Mouse (Mus musculus) bone marrow, adult 2 months (tissue): ENCODE results near the gene Asf1b. TPM values are rescaled to one million over a fixed set of nuclear protein-coding genes. Genes with fewer than 3 reads are reported as not detected.

Experiments used
- H3K27ac ChIP-seq: fragments of 200-500 bp; 2 replicates; pipeline ENCODE4 v1.5.1; 2012; ENCODE audit warnings: low read depth, mild to moderate bottlenecking, control low read depth, inconsistent platforms, low read length; ENCODE audit not compliant: control insufficient read depth, poor library complexity, insufficient read depth
- H3K4me1 ChIP-seq: fragments of 200-500 bp; 2 replicates; pipeline ENCODE4 v1.6.1; 2011; ENCODE audit warnings: low read length; ENCODE audit not compliant: control insufficient read depth, insufficient read depth
- H3K4me3 ChIP-seq: fragments of 200-500 bp; replicated peaks from 2 replicates; pipeline ENCODE3; 2011; ENCODE audit warnings: mild to moderate bottlenecking, low read depth, low read length, control low read depth; ENCODE audit not compliant: control insufficient read depth
- CTCF ChIP-seq: fragments of 200-500 bp; IDR thresholded peaks from 2 replicates; pipeline ENCODE4 v1.5.1; 2011; ENCODE audit warnings: low read length, control low read depth; ENCODE audit not compliant: control insufficient read depth, insufficient read depth
- POLR2A ChIP-seq: fragments of 200-500 bp; IDR thresholded peaks from 2 replicates; pipeline ENCODE4 v1.6.1; 2011; ENCODE audit warnings: low read depth, mild to moderate bottlenecking, control low read depth, low read length, borderline replicate concordance; ENCODE audit not compliant: control insufficient read depth
- WGBS: fragments of 180-500 bp; shearing (Covaris S2); methylation state at CpG from one replicate; pipeline ENCODE4 v1.1.7; 2018; 5-methylcytosine and 5-hydroxymethylcytosine counted together
- polyA plus RNA-seq: library from polyadenylated mRNA; stranded (reverse); fragments of >200 nt; gene quantifications from 2 replicates; pipeline ENCODE4 v1.2.4, GENCODE M21; 2011; ENCODE audit warnings: low replicate concordance; ENCODE audit not compliant: missing spikeins, insufficient read depth, insufficient read length

Asf1b gene
- polyA plus RNA-seq, 1 experiment, result 48.8 TPM

DNA sequence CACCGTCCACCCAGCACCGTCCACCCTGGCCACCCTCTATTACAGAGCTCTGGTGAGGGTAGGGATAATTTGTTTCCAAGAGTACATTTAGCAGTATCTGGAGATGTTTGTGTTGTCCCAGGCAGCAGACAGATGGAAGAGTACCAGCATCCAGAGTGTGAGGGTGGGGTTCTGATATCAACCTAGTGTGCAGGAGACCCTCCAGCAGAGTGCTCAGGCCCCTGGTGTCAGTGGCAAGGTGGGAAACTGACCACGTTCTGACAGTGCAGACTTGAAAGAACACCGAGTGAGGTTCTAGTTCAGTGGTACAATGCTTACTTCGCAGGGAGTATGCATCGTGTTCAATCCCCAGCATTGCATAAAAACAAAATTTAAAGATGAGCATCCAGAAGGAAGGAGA lies 16.4 kb downstream of the Asf1b start:
- TF ChIP-seq CTCF (no peak), POLR2A (no peak)
- H3K4me1 ChIP-seq, result no peaks in the 10 kb centered on the region; the same call in 1 of the 2 replicates
- no peak overlapping the region for H3K4me3 ChIP-seq
- WGBS, result 86% methylated on average over 6 of the region's 6 CpGs
- no peak overlapping the region for H3K27ac ChIP-seq

DNA sequence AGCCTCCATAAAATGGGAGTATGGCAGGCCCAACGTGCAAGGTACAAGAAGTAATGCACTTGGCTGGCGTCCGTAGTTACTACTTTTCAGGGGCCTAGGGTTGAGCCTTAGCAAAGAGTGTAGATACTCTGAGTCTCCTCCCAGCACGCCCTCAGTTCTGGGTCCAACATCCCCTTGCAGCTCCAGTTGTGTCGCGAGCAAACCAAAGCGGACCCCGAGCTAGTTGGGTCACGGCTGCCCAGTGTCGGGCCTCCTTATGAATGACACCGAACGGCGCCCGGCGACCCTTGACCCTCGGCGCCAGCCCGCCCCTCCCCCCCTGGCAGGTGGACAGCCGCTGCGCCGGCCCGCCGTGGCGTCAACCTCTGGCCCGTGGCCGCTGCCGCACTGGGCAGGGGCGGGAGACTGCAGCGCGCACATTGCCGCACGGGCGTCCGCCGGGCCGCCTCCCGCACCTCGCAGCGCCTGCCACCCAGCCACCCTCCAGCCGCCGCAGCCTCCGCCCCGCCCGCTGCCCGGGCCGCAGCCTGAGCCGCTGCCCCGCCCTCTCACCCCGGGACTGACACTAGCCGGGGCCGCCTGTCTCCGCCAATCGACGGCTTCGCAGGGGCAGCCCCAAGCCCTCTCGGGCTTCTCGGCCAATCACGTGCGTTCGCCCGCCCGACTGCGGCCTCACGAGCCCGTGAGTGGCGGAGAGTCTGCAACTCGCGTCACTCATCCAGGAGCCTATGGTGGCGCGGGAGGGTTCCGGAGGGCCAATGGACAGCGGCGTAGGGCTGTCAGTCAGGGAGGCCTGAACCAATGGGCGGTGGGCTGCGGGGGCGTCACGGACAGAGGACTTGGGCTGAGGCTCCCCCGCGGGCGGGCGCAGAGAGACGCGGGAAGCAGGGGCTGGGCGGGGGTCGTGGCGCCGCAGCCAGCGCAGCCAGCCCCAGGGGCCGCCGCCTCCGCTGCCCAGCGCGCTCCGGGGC lies 17.1 kb downstream of the Asf1b start, which contains the start of gene Prkaca:
Gene Prkaca (plus strand): TSS at position 844 of the 971 bp plus-strand sequence.
- H3K4me1 ChIP-seq, result no peaks in the 10 kb centered on the region; the same call in none of the 2 replicates
- peak within 1 kb of the TSS; percentile 69; the same call in 1 of the 2 replicates for H3K27ac ChIP-seq
- peak within 1 kb of the TSS; percentile 75 for H3K4me3 ChIP-seq
- WGBS, result under 1% methylated on average over 92 of the region's 94 CpGs
- TF ChIP-seq CTCF (no peak), POLR2A (no peak)

- no peak for TF ChIP-seq CTCF
- TF ChIP-seq POLR2A, result no peak
- Histone ChIP-seq H3K4me1 (no peaks in the 10 kb centered on the region; the same call in none of the 2 replicates), H3K27ac (peak overlapping the region; percentile 60; the same call in 1 of the 2 replicates), H3K4me3 (peak overlapping the region; percentile 68)
- 10% methylated on average over 37 of the region's 37 CpGs for WGBS
Observed at GRCm38 (mm10) chr8:83973161-83974031, 18.1 kb downstream of the Asf1b start.

DNA sequence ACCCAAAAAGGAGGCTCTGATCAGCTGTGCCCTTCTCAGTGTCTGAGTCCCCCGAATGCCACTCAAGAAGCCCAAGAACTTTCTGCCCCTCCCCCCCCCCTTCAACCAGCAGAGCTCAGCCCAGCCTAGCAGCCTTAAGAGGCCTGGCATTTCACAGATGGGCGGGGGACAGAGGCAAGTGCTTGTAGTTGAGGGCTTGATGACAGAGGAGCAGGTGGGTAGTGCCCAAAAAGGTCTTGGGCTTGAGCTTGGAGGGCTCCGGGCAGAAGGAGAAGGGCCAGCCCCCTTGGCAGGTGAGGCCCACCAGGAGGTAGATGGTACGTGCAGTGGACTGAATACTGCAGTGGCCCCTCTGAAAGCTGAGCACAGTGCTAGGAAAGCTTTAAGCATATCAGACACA lies 19.2 kb downstream of the Asf1b start:
- TF ChIP-seq POLR2A, result no peak
- TF ChIP-seq CTCF, result no peak
- H3K27ac ChIP-seq, result no peak overlapping the region
- no peaks in the 10 kb centered on the region; the same call in none of the 2 replicates for H3K4me1 ChIP-seq
- no peak overlapping the region for H3K4me3 ChIP-seq
- WGBS, result 85% methylated on average over 4 of the region's 4 CpGs

- WGBS, result 59% methylated on average over 4 of the region's 4 CpGs
- Histone ChIP-seq H3K4me3 (no peak overlapping the region), H3K27ac (no peak overlapping the region), H3K4me1 (no peaks in the 10 kb centered on the region; the same call in none of the 2 replicates)
- TF ChIP-seq POLR2A, result no peak
- TF ChIP-seq CTCF, result peak; percentile 68
Observed at GRCm38 (mm10) chr8:83976101-83976630, 20.9 kb downstream of the Asf1b start.

DNA sequence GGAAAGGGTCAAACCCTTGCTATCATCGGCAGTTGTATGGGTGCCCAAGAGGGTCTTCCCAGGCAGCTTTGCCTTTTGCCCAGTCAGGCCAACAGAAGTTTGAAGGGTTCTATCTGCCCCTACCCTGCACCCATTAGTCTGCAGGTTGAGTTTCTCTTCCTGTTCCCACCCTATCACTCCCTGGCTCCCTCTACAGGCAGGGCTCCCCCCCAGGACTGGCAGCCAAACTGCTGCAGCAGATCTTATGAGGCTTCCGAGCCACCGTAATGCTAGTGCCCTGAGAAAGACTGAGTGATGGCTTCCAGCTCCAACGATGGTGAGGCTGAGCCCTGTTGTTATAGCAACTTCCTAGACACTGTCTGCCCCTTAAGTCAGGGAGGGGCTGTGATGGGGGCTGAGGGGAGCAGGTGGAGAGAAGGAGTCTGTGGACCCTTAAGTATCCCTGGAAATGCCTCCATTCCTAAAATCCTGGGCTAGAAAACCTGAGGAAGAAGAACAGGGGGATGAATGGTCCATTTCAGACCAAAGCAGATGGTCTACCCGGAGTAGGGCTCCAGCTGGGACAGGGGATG lies 21.6 kb downstream of the Asf1b start:
- WGBS, result 84% methylated on average over 5 of the region's 5 CpGs
- TF ChIP-seq POLR2A (no peak), CTCF (no peak)
- Histone ChIP-seq H3K4me3 (no peak overlapping the region), H3K27ac (no peak overlapping the region), H3K4me1 (no peaks in the 10 kb centered on the region; the same call in none of the 2 replicates)

DNA sequence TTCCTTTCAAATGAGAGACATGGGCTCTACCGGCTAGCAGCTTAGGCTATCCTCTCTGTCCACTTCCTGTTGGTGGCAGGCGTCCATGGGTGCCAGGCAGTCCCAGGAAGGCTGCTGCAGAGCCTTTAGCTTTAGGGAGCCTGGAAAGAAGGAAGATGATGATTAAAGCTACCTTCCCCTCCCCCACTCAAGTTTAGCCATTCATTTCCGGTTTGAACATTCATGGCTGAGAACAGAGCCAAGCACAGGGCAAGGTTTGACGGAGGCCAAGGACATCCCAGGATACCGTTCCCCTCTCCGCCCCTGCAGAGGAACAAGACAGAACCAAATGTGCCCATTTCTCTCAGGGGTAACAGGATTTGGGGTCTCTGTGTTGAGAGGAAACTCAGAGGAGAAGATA lies 22.3 kb downstream of the Asf1b start:
- Histone ChIP-seq H3K4me1 (no peaks in the 10 kb centered on the region; the same call in none of the 2 replicates), H3K27ac (no peak overlapping the region; the same call in 1 of the 2 replicates)
- TF ChIP-seq CTCF (no peak), POLR2A (no peak)

DNA sequence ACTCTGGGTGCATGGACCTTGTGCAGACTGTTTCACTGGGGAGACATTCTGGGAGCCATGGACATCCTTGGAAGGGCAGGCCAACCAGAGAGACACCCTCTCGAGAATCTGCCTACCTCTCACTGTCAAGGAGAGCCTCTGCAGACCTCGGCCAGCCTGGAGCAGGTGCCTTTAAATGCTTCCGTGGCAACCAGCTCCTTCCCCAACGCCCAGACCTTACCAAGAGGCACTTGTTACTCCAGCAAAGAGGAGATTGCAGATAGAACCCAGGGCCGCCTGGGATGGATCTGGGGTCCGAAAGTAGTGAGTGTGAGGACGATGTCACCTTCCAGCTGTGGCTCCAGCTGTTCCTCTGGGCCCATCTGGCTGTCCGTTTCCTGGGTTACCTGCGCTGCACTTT lies 22.9 kb downstream of the Asf1b start:
- Histone ChIP-seq H3K4me1 (no peaks in the 10 kb centered on the region; the same call in none of the 2 replicates), H3K27ac (no peak overlapping the region), H3K4me3 (no peak overlapping the region)
- 84% methylated on average over 9 of the region's 9 CpGs for WGBS
- no peak for TF ChIP-seq POLR2A
- TF ChIP-seq CTCF, result no peak

More for the DNA sequence above, 22.3 kb downstream of the Asf1b start:
- 38% methylated on average over 6 of the region's 6 CpGs for WGBS
- no peak overlapping the region for H3K4me3 ChIP-seq
